Mouse (Mus musculus) ES-Bruce4 (cell line): ENCODE measurements around the gene Fig4. TPM values are rescaled to one million over a fixed set of nuclear protein-coding genes. Genes with fewer than 3 reads are reported as not detected.

ENCODE experiments used
- H3K27ac ChIP-seq: 2 replicates; pipeline ENCODE4 v1.5.1; 2012; ENCODE audit warnings: low read length, inconsistent platforms; ENCODE audit not compliant: insufficient read depth
- H3K27me3 ChIP-seq: 2 replicates; pipeline ENCODE4 v1.6.1; 2012; ENCODE audit warnings: mild to moderate bottlenecking, low read length, inconsistent platforms; ENCODE audit not compliant: control insufficient read depth, poor library complexity, insufficient read depth, severe bottlenecking
- H3K36me3 ChIP-seq: 2 replicates; pipeline ENCODE4 v1.6.1; 2012; ENCODE audit warnings: inconsistent platforms, mild to moderate bottlenecking, low read length, moderate library complexity; ENCODE audit not compliant: control insufficient read depth, poor library complexity, insufficient read depth, severe bottlenecking
- H3K4me1 ChIP-seq: one replicate; pipeline ENCODE4 v1.8.1; 2011; ENCODE audit warnings: low read length; ENCODE audit not compliant: control insufficient read depth, insufficient read depth
- H3K4me3 ChIP-seq: 2 replicates; pipeline ENCODE4 v1.5.1; 2011; ENCODE audit warnings: low read depth, mild to moderate bottlenecking, low read length
- H3K9ac ChIP-seq: 2 replicates; pipeline ENCODE4 v1.6.1; 2012; ENCODE audit warnings: low read depth, mild to moderate bottlenecking, inconsistent platforms; ENCODE audit not compliant: poor library complexity, severe bottlenecking
- H3K9me3 ChIP-seq: replicated peaks from 2 replicates; pipeline ENCODE4 v1.6.1; 2012; ENCODE audit warnings: mild to moderate bottlenecking, low read length, inconsistent platforms; ENCODE audit not compliant: control insufficient read depth, poor library complexity, insufficient read depth, severe bottlenecking
- CTCF ChIP-seq: IDR thresholded peaks from one replicate; pipeline ENCODE4 v1.8.1; 2011; ENCODE audit warnings: low read depth, low read length
- EP300 ChIP-seq: IDR thresholded peaks from 2 replicates; pipeline ENCODE4 v1.6.1; 2011; ENCODE audit warnings: low read depth, low read length; ENCODE audit not compliant: insufficient read depth
- POLR2A ChIP-seq: IDR thresholded peaks from one replicate; pipeline ENCODE4 v1.8.1; 2011; ENCODE audit warnings: low read length; ENCODE audit not compliant: insufficient read depth
- polyA plus RNA-seq: library from polyadenylated mRNA; stranded (reverse); fragments of >200 nt; gene quantifications from 2 replicates; pipeline ENCODE4 v1.2.4, GENCODE M21; 2011; ENCODE audit warnings: low read depth; ENCODE audit not compliant: missing spikeins, insufficient read depth, insufficient read length

Gene Fig4
- polyA plus RNA-seq, 1 experiment, result 23.6 TPM

GRCm38 (mm10) chr10:41288771-41289415 lies 14.2 kb downstream of the Fig4 start:
- H3K4me3 ChIP-seq, result 0 out of 2 replicates have a peak overlapping the region, but pooled peaks have one; percentile 17
- no peak overlapping the region for H3K27ac ChIP-seq
- no peaks in the 10 kb centered on the region for H3K27me3 ChIP-seq
- H3K9me3 ChIP-seq, result no peaks in the 10 kb centered on the region
- H3K36me3 ChIP-seq, result no peaks in the 10 kb centered on the region
- H3K4me1 ChIP-seq, result peaks cover 3% of the 10 kb centered on the region
- no peak overlapping the region for H3K9ac ChIP-seq
- TF ChIP-seq CTCF (peak; percentile 96), EP300 (no peak)

DNA sequence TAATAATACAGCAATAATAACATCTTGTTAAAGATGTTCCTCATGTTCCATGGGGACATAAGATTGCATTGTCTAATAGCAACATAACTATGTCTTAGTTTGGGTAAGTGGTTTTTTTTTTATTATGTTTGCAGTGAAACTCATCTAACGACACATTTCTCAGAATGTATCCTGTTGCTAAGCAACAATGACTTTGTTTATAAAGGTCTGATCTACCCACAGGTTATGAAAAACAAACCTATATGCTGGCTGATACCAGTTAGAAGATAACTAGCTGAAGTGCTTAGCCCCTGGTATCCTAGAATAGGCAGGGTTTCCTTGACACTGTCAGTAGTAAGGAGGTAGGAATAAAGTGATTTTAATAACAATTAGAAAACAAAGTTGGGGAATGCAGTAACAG lies 15.0 kb downstream of the Fig4 start:
- Histone ChIP-seq H3K9me3 (no peaks in the 10 kb centered on the region), H3K27me3 (no peaks in the 10 kb centered on the region), H3K27ac (no peak overlapping the region), H3K9ac (no peak overlapping the region), H3K36me3 (no peaks in the 10 kb centered on the region), H3K4me3 (no peak overlapping the region), H3K4me1 (peaks cover 1% of the 10 kb centered on the region)
- TF ChIP-seq CTCF (no peak), EP300 (no peak), POLR2A (no peak)

GRCm38 (mm10) chr10:41287618-41288017 lies 15.4 kb downstream of the Fig4 start:
- H3K9me3 ChIP-seq, result no peaks in the 10 kb centered on the region
- no peak overlapping the region for H3K4me3 ChIP-seq
- H3K4me1 ChIP-seq, result no peaks in the 10 kb centered on the region
- no peak overlapping the region for H3K9ac ChIP-seq
- no peak for TF ChIP-seq POLR2A
- TF ChIP-seq EP300, result no peak
- TF ChIP-seq CTCF, result no peak
- no peak overlapping the region for H3K27ac ChIP-seq
- no peaks in the 10 kb centered on the region for H3K36me3 ChIP-seq
- H3K27me3 ChIP-seq, result no peaks in the 10 kb centered on the region

- Histone ChIP-seq H3K36me3 (no peaks in the 10 kb centered on the region), H3K4me1 (no peaks in the 10 kb centered on the region), H3K27ac (no peak overlapping the region), H3K4me3 (no peak overlapping the region), H3K9ac (no peak overlapping the region), H3K9me3 (no peaks in the 10 kb centered on the region), H3K27me3 (no peaks in the 10 kb centered on the region)
- TF ChIP-seq EP300 (no peak), POLR2A (no peak), CTCF (no peak)
These were observed 21.0 kb downstream of the Fig4 start for GRCm38 (mm10) chr10:41282086-41282485.

- H3K9ac ChIP-seq, result no peak overlapping the region
- no peak overlapping the region for H3K27ac ChIP-seq
- H3K4me1 ChIP-seq, result no peaks in the 10 kb centered on the region
- H3K9me3 ChIP-seq, result no peaks in the 10 kb centered on the region
- peaks cover 2% of the 10 kb centered on the region; the same call in 1 of the 2 replicates for H3K36me3 ChIP-seq
- H3K27me3 ChIP-seq, result no peaks in the 10 kb centered on the region
- TF ChIP-seq POLR2A, result no peak
- TF ChIP-seq EP300, result no peak
- no peak for TF ChIP-seq CTCF
- H3K4me3 ChIP-seq, result no peak overlapping the region
These were observed 22.3 kb downstream of the Fig4 start for GRCm38 (mm10) chr10:41280796-41281195.

DNA sequence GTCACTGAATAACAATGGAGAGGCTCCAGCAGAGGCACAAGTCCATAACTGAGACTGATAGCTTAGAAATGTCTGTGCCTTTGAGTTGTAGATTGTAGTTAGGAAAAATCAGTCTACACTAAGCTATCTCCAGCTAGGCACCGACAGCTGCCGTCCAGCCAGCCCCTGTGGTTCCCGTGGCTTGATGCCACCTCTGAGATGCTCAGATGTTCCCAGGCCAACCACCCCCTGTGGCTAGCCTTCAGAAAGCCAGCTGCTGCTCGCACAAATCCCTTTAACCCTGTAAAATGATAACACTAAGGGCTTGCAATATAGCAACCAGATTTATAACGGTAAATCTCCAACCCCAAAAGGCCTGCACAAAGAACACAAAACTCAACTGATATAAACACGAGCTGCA lies 22.9 kb downstream of the Fig4 start:
- H3K27ac ChIP-seq, result no peak overlapping the region
- H3K4me1 ChIP-seq, result no peaks in the 10 kb centered on the region
- no peak overlapping the region for H3K9ac ChIP-seq
- no peak overlapping the region for H3K4me3 ChIP-seq
- H3K9me3 ChIP-seq, result no peaks in the 10 kb centered on the region
- H3K27me3 ChIP-seq, result no peaks in the 10 kb centered on the region
- H3K36me3 ChIP-seq, result peaks cover 2% of the 10 kb centered on the region; the same call in 1 of the 2 replicates
- TF ChIP-seq POLR2A (no peak), CTCF (no peak), EP300 (no peak)
